Mouse (Mus musculus) ES-Bruce4 (cell line): Measurements from ENCODE around the gene Ptgdr2. TPM values are rescaled to one million over a fixed set of nuclear protein-coding genes. Genes with fewer than 3 reads are reported as not detected.

Source experiments
- H3K27ac ChIP-seq: 2 replicates; pipeline ENCODE4 v1.5.1; 2012; ENCODE audit warnings: low read length, inconsistent platforms; ENCODE audit not compliant: insufficient read depth
- H3K27me3 ChIP-seq: 2 replicates; pipeline ENCODE4 v1.6.1; 2012; ENCODE audit warnings: mild to moderate bottlenecking, low read length, inconsistent platforms; ENCODE audit not compliant: control insufficient read depth, poor library complexity, insufficient read depth, severe bottlenecking
- H3K36me3 ChIP-seq: 2 replicates; pipeline ENCODE4 v1.6.1; 2012; ENCODE audit warnings: inconsistent platforms, mild to moderate bottlenecking, low read length, moderate library complexity; ENCODE audit not compliant: control insufficient read depth, poor library complexity, insufficient read depth, severe bottlenecking
- H3K4me1 ChIP-seq: one replicate; pipeline ENCODE4 v1.8.1; 2011; ENCODE audit warnings: low read length; ENCODE audit not compliant: control insufficient read depth, insufficient read depth
- H3K4me3 ChIP-seq: 2 replicates; pipeline ENCODE4 v1.5.1; 2011; ENCODE audit warnings: low read depth, mild to moderate bottlenecking, low read length
- H3K9ac ChIP-seq: 2 replicates; pipeline ENCODE4 v1.6.1; 2012; ENCODE audit warnings: low read depth, mild to moderate bottlenecking, inconsistent platforms; ENCODE audit not compliant: poor library complexity, severe bottlenecking
- H3K9me3 ChIP-seq: replicated peaks from 2 replicates; pipeline ENCODE4 v1.6.1; 2012; ENCODE audit warnings: mild to moderate bottlenecking, low read length, inconsistent platforms; ENCODE audit not compliant: control insufficient read depth, poor library complexity, insufficient read depth, severe bottlenecking
- CTCF ChIP-seq: IDR thresholded peaks from one replicate; pipeline ENCODE4 v1.8.1; 2011; ENCODE audit warnings: low read depth, low read length
- EP300 ChIP-seq: IDR thresholded peaks from 2 replicates; pipeline ENCODE4 v1.6.1; 2011; ENCODE audit warnings: low read depth, low read length; ENCODE audit not compliant: insufficient read depth
- POLR2A ChIP-seq: IDR thresholded peaks from one replicate; pipeline ENCODE4 v1.8.1; 2011; ENCODE audit warnings: low read length; ENCODE audit not compliant: insufficient read depth
- polyA plus RNA-seq: library from polyadenylated mRNA; stranded (reverse); fragments of >200 nt; gene quantifications from 2 replicates; pipeline ENCODE4 v1.2.4, GENCODE M21; 2011; ENCODE audit warnings: low read depth; ENCODE audit not compliant: missing spikeins, insufficient read depth, insufficient read length

Ptgdr2 gene
- polyA plus RNA-seq, 1 experiment: not detected

GRCm38 (mm10) chr19:10959085-10959977, 22.4 kb downstream of the Ptgdr2 start:
- H3K9ac ChIP-seq: no peak overlapping the region
- H3K4me1 ChIP-seq: no peaks in the 10 kb centered on the region
- H3K9me3 ChIP-seq: no peaks in the 10 kb centered on the region
- no peaks in the 10 kb centered on the region for H3K36me3 ChIP-seq
- no peak overlapping the region for H3K27ac ChIP-seq
- no peak overlapping the region for H3K4me3 ChIP-seq
- TF ChIP-seq EP300 (no peak), CTCF (peak; percentile 38), POLR2A (no peak)
- H3K27me3 ChIP-seq: no peaks in the 10 kb centered on the region

DNA sequence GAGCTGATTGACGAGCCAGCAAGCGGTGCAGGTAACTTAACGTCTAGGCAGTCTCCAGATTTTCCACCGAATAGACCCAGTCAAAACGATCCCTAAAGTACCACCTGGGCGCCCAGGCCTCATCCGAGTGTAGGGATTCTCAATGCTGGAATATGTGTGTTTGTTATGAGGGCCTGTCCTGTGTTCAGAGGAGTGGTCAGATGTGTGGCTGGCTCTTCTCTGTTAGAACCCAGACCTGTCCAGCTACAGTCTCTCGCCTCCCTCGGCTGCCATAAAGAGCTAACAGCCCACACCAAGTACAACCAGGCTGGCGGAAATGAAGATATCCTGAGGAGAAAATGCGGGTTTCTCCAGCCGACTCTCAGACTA, 23.0 kb downstream of the Ptgdr2 start:
- H3K9ac ChIP-seq: no peak overlapping the region
- no peaks in the 10 kb centered on the region for H3K36me3 ChIP-seq
- no peaks in the 10 kb centered on the region for H3K9me3 ChIP-seq
- no peak for TF ChIP-seq POLR2A
- TF ChIP-seq CTCF: no peak
- TF ChIP-seq EP300: no peak
- H3K27ac ChIP-seq: no peak overlapping the region
- no peaks in the 10 kb centered on the region for H3K4me1 ChIP-seq
- no peak overlapping the region for H3K4me3 ChIP-seq
- no peaks in the 10 kb centered on the region for H3K27me3 ChIP-seq

DNA sequence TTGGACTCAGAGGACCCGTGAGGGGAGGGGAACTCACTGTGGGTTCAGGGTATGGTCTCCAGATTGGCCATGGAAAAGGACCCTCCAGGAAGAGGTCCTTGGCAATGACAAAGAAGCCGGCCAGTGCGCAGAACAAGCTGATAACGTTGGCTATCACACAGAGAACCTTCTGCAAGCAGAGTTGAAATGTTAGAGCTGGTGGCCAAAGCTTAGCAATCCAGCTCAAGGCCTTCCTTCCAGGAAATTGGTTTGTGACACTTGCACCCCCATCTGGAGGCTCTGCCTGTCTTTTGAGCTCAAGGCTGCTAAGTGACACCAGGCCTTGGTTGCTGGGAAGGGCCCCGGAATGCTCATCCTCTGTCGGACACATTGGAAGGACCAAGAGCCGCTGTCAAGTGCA, 28.8 kb downstream of the Ptgdr2 start:
- Histone ChIP-seq H3K4me1 (no peaks in the 10 kb centered on the region), H3K36me3 (no peaks in the 10 kb centered on the region), H3K4me3 (no peak overlapping the region), H3K27ac (no peak overlapping the region), H3K27me3 (no peaks in the 10 kb centered on the region), H3K9me3 (no peaks in the 10 kb centered on the region; the same call in 1 of the 2 replicates), H3K9ac (no peak overlapping the region)
- TF ChIP-seq EP300: no peak

DNA sequence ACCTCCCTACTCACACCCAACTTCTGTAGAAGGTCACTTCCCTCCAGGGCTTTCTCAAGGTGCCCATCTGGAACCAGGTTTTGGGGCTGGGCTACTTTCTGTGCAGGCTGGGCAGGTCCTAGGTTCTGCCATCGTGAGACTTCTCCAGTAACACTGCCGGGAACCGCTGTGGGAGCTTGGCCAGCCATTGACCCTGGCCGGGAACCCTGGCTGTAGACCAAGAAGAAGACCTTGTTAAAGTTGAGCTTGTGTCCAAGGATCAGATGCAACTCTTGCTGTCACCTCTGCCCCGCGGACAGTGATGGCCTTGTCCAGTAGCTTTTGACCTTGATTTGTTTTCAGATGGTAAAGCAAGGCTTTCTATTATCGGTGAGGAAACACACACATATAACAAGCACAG, 31.6 kb downstream of the Ptgdr2 start:
- TF ChIP-seq CTCF: no peak
- no peak for TF ChIP-seq EP300
- no peak for TF ChIP-seq POLR2A

DNA sequence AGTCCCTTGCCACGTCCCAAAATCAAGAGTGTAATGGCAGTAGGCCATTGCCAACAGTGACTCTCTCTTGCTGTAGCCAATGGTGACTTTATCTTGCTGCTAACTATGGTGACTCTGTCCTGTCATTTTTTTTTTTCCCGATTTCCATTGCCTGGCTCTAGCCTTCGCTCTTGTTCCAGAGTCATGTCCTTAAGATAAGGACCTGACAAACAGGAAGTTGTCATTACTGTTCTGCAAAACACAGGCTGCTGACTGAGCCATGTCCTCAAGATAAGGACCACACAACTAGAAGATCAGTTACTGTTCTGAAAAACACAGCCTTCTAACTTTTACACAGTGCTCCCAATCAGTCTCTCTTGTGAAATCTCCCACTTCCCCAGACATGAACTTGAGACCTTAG, 33.5 kb downstream of the Ptgdr2 start:
- no peaks in the 10 kb centered on the region for H3K27me3 ChIP-seq
- no peaks in the 10 kb centered on the region for H3K36me3 ChIP-seq
- H3K27ac ChIP-seq: no peak overlapping the region
- H3K9me3 ChIP-seq: peaks cover 5% of the 10 kb centered on the region
- no peak overlapping the region for H3K9ac ChIP-seq
- H3K4me3 ChIP-seq: no peak overlapping the region
- TF ChIP-seq POLR2A (no peak), EP300 (no peak), CTCF (no peak)
- H3K4me1 ChIP-seq: peaks cover 4% of the 10 kb centered on the region

More for the DNA sequence above, 31.6 kb downstream of the Ptgdr2 start:
- peaks cover 1% of the 10 kb centered on the region for H3K4me1 ChIP-seq
- no peaks in the 10 kb centered on the region for H3K36me3 ChIP-seq
- peaks cover 5% of the 10 kb centered on the region for H3K9me3 ChIP-seq
- no peak overlapping the region for H3K27ac ChIP-seq
- H3K9ac ChIP-seq: no peak overlapping the region
- no peak overlapping the region for H3K4me3 ChIP-seq
- H3K27me3 ChIP-seq: no peaks in the 10 kb centered on the region

- TF ChIP-seq CTCF (no peak), POLR2A (no peak), EP300 (peak; percentile 96)
- no peaks in the 10 kb centered on the region for H3K27me3 ChIP-seq
- H3K9ac ChIP-seq: no peak overlapping the region
- no peak overlapping the region for H3K4me3 ChIP-seq
- peaks cover 4% of the 10 kb centered on the region for H3K4me1 ChIP-seq
- H3K36me3 ChIP-seq: no peaks in the 10 kb centered on the region
- peak overlapping the region; percentile 78 for H3K27ac ChIP-seq
- peaks cover 5% of the 10 kb centered on the region for H3K9me3 ChIP-seq
These were observed 35.7 kb downstream of the Ptgdr2 start for GRCm38 (mm10) chr19:10972660-10973059.
